Mouse (Mus musculus) lung, embryonic 15.5 days (tissue): ENCODE data around the gene Phc2. TPM values are rescaled to one million over a fixed set of nuclear protein-coding genes. Genes with fewer than 3 reads are reported as not detected.
A peak's percentile ranks its signal among the peaks of the same experiment; 100 is the strongest.

Source experiments
- ATAC-seq: fragments of 200-750 bp; cut with Nextera tagmentation; 2 replicates; pipeline ENCODE4 v1.8.0; 2017; ENCODE audit warnings: moderate number of reproducible peaks, borderline replicate concordance; ENCODE audit not compliant: low FRiP score, low TSS enrichment; ENCODE audit errors: extremely low read depth
- H3K27ac ChIP-seq: fragments of 300-500 bp; sonication (generic); 2 replicates; pipeline ENCODE4 v1.5.1; 2015; ENCODE audit warnings: moderate library complexity, mild to moderate bottlenecking, inconsistent platforms
- H3K27me3 ChIP-seq: fragments of 300-500 bp; sonication (generic); 2 replicates; pipeline ENCODE4 v1.6.1; 2015; ENCODE audit warnings: inconsistent platforms
- H3K36me3 ChIP-seq: fragments of 300-500 bp; sonication (generic); 2 replicates; pipeline ENCODE4 v1.6.1; 2015; ENCODE audit warnings: inconsistent platforms
- H3K4me1 ChIP-seq: fragments of 300-500 bp; sonication (generic); 2 replicates; pipeline ENCODE4 v1.6.1; 2015; ENCODE audit warnings: inconsistent platforms
- H3K4me2 ChIP-seq: fragments of 300-500 bp; sonication (generic); 2 replicates; pipeline ENCODE4 v1.6.1; 2015; ENCODE audit warnings: inconsistent platforms, mild to moderate bottlenecking, moderate library complexity
- H3K4me3 ChIP-seq: fragments of 300-500 bp; sonication (generic); 2 replicates; pipeline ENCODE4 v1.5.1; 2015; ENCODE audit warnings: mild to moderate bottlenecking, inconsistent platforms
- H3K9ac ChIP-seq: fragments of 300-500 bp; sonication (generic); 2 replicates; pipeline ENCODE4 v1.6.1; 2015; ENCODE audit warnings: inconsistent platforms
- H3K9me3 ChIP-seq: fragments of 300-500 bp; sonication (generic); 2 replicates; pipeline ENCODE4 v1.6.1; 2016; ENCODE audit warnings: inconsistent platforms
- WGBS: fragments of 180-500 bp; shearing (Covaris S2); methylation state at CpG from one replicate; pipeline ENCODE4 v1.1.7; 2015; 5-methylcytosine and 5-hydroxymethylcytosine counted together
- polyA plus RNA-seq: library from polyadenylated mRNA; unstranded; fragments of >200 nt; fragmentation: Nextera tagmentation; extraction: Ambion mirVana; gene quantifications from 2 replicates; pipeline ENCODE4 v1.2.1, GENCODE M21; 2015

Phc2 gene
- polyA plus RNA-seq, 1 experiment from 2014 or later = 83.5 TPM

DNA sequence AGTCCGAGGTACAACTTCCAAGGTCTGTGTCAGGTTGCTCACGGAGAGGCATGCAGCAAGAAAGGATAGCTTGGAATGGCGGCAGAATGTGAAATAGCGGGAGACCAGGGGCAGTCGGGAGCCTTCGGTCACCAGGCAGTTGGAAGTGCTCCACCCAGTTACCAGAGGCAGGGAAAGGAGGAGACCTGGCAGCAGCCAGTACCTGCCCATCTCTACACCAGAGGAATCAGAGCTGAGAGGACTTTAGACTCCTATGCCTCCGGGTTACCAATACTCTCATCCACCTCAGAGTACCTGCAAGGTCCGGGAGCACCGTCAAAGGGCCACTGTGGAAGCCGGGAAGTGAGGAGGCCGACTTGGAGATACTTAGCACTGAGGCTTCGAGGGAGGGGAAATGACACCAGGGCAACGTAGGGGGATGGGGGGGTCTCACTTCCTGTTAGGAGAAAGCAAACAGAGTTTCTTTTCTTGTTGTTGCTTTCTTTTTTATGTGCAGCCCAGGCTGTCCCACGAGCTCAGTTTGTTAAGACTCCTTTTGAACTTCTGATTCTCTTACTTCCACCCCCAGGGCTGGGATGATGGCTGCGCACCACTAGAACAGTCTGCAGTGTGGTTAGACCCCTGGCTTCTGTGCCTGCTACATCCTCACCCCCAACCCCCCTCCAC, 36.1 kb upstream of the Phc2 start, which contains the start of gene Tlr12:
Gene Tlr12 (minus strand): TSS at position 374 of the 666 bp plus-strand sequence.
- 39% methylated on average over 15 of the region's 15 CpGs for WGBS
- ATAC-seq = peak; percentile 12; the same call in 1 of the 2 replicates
- no peak within 1 kb of the TSS for H3K4me3 ChIP-seq

DNA sequence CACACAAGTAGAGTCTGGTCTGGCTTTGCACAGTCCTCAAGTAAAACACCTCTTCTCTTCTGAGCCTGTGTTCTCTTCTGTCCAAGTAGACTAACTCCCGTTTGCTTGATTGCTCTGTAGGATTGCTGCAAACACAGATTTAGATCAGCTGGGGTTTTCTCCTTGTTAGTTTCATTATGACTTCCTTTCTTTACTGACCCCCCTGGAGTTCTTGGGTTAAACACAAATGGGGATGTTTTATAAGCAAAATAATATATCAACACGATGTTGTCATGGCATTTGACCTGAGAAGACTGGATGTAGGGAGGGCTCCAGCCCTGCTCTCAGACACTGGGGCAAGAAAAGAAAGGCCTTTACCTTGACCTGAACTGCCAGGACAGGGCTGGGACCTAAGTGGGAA, 35.5 kb upstream of the Phc2 start:
- Histone ChIP-seq H3K9ac (no peak overlapping the region), H3K4me2 (no peak overlapping the region), H3K27me3 (no peaks in the 10 kb centered on the region), H3K4me1 (peaks cover 25% of the 10 kb centered on the region), H3K4me3 (no peak overlapping the region), H3K27ac (peak overlapping the region; percentile 26; the same call in 1 of the 2 replicates), H3K36me3 (no peaks in the 10 kb centered on the region), H3K9me3 (no peaks in the 10 kb centered on the region)
- ATAC-seq = no peak
- WGBS = 25% methylated on average over 2 of the region's 2 CpGs

More for the DNA sequence above, 36.1 kb upstream of the Phc2 start, which contains the start of gene Tlr12:
- H3K9ac ChIP-seq = 0 out of 2 replicates have a peak within 1 kb of the TSS, but pooled peaks have one; percentile 6
- H3K9me3 ChIP-seq = no peaks in the 10 kb centered on the region
- H3K27me3 ChIP-seq = no peaks in the 10 kb centered on the region
- H3K27ac ChIP-seq = peak within 1 kb of the TSS; percentile 26
- H3K36me3 ChIP-seq = no peaks in the 10 kb centered on the region
- H3K4me2 ChIP-seq = peak within 1 kb of the TSS; percentile 15; the same call in 1 of the 2 replicates
- peaks cover 25% of the 10 kb centered on the region for H3K4me1 ChIP-seq

DNA sequence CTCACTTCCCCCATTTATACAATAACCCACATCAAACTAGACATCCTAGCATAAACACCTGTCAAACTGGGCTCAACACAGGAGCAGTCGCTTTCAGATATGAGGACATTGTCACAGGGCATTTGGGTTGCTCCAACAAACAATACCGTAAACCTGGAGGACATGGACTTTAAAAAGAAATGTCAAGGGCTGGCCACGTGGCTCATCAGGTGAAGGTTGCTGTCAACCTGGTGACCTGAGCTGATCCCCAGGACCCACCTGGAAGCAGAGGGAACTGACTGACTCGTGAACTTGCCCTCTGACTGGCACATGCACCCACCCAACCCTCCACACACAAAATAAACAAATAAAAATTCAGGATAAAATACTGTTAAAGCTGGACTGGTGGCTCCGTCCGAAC, 33.9 kb upstream of the Phc2 start:
- H3K4me3 ChIP-seq = no peak overlapping the region
- H3K4me1 ChIP-seq = peaks cover 25% of the 10 kb centered on the region
- no peak overlapping the region for H3K9ac ChIP-seq
- H3K9me3 ChIP-seq = 0 out of 2 replicates have a peak, but pooled peaks cover 5% of the 10 kb centered on the region
- H3K36me3 ChIP-seq = no peaks in the 10 kb centered on the region
- no peak overlapping the region for H3K27ac ChIP-seq
- no peak overlapping the region for H3K4me2 ChIP-seq
- 70% methylated on average over 6 of the region's 6 CpGs for WGBS
- ATAC-seq = no peak
- H3K27me3 ChIP-seq = no peaks in the 10 kb centered on the region

DNA sequence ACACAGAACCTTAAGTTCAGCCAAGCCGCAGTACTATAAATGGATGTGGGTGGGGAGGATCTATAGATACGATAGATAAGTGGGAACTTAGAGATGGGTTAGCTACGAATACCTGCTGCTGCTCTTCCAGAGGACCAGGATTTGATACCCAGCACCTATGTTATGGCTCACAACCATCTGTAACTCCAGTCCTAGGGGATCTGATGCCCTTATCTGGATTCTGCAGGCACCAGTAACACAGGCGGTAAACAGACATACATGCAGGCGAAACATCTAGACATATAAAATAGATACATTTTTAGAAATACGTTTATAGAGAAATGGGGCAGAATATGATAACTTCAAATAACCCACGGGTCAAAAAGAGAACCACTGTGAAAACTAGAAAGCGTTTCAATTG, 33.4 kb upstream of the Phc2 start:
- Histone ChIP-seq H3K9ac (no peak overlapping the region), H3K27ac (no peak overlapping the region), H3K36me3 (no peaks in the 10 kb centered on the region), H3K9me3 (0 out of 2 replicates have a peak, but pooled peaks cover 5% of the 10 kb centered on the region), H3K27me3 (no peaks in the 10 kb centered on the region), H3K4me2 (no peak overlapping the region), H3K4me3 (no peak overlapping the region), H3K4me1 (peaks cover 25% of the 10 kb centered on the region)
- no peak for ATAC-seq
- 82% methylated on average over 8 of the region's 8 CpGs for WGBS

DNA sequence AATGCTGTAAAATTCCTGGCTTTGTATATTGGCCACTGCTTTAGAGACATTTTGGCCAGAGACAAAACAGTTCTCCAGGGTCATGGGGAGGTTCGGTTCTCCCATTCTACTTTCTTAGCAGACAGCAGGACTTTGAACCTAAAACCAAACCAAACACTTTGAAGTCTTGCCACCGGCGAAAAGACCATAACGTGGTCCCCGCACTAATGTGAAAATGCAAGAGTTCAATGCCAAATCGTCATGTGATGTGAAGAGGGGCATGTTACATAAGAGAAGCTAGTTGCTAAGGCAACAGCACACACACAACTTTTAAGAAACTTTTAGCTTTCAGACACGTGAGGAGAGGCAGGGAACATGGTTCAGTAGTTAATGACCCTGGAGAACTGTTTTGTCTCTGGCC, 19.1 kb upstream of the Phc2 start:
- H3K9me3 ChIP-seq = no peaks in the 10 kb centered on the region
- WGBS = 33% methylated on average over 7 of the region's 7 CpGs
- peaks cover 46% of the 10 kb centered on the region for H3K4me1 ChIP-seq
- ATAC-seq = no peak; the same call in 1 of the 2 replicates
- H3K4me3 ChIP-seq = no peak overlapping the region
- H3K4me2 ChIP-seq = no peak overlapping the region
- H3K27ac ChIP-seq = peak overlapping the region; percentile 72
- no peak overlapping the region for H3K9ac ChIP-seq
- no peaks in the 10 kb centered on the region for H3K27me3 ChIP-seq
- H3K36me3 ChIP-seq = no peaks in the 10 kb centered on the region

DNA sequence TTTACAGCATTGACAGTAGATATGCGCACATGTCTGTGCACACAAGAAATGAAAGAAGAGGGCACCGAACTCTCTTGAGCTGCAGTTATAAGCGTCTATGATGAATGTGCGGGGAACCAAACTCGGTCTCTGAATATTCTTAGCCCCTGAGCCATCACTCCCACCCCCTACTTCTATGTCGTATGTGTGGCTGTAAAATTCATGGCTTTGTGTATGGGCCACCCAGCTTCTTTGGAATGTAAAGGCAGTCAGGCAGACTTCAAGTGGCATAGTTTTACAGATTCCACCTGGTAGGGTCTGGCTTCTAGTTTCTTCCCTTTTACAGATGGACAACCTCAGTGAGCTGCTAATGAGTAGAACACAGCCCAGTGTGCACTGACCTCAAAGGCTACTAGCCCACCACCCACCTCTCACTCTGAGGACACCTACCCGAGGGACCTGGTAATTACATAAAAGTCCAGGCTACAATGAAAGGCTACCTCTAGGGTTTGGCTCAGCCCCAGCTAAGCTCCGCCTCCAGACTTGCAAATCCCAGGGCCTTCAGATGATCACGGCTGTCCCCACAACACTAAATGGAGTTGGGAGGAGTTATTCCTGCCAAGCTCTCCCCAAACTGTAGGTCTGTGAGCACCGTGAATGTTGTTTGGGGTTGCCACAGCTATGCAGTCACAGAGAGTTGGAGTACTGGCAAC, 18.5 kb upstream of the Phc2 start:
- H3K4me3 ChIP-seq = no peak overlapping the region
- H3K27ac ChIP-seq = peak overlapping the region; percentile 72
- H3K4me1 ChIP-seq = peaks cover 46% of the 10 kb centered on the region
- H3K9ac ChIP-seq = no peak overlapping the region
- H3K36me3 ChIP-seq = no peaks in the 10 kb centered on the region
- WGBS = 32% methylated on average over 10 of the region's 10 CpGs
- H3K27me3 ChIP-seq = no peaks in the 10 kb centered on the region
- H3K4me2 ChIP-seq = no peak overlapping the region
- H3K9me3 ChIP-seq = no peaks in the 10 kb centered on the region
- ATAC-seq = peak; percentile 50; the same call in 1 of the 2 replicates

DNA sequence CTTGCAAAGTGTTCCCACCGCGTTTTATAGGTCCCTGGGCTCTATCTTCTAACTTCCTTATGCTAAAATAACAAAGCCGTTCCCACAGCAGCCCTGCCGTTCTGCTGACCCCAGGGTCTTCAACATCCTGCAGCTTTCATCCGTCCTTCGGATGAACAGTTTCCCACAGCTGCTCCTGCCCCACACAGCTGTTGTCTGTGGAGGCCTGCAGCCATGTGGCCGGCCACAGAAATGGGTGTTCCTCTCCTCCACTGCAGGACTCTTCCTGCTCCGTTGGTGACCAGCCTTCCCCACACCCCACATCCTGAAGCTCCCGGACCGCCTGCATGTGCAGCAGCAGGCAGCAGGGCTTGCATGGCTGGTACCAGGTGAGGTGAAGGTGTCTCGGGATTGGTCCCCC, 17.3 kb upstream of the Phc2 start:
- ATAC-seq = peak; percentile 17; the same call in 1 of the 2 replicates
- H3K9ac ChIP-seq = no peak overlapping the region
- peak overlapping the region; percentile 72 for H3K27ac ChIP-seq
- peak overlapping the region; percentile 19; the same call in 1 of the 2 replicates for H3K4me2 ChIP-seq
- no peaks in the 10 kb centered on the region for H3K9me3 ChIP-seq
- 0 out of 2 replicates have a peak overlapping the region, but pooled peaks have one; percentile 3 for H3K4me3 ChIP-seq
- H3K4me1 ChIP-seq = peaks cover 53% of the 10 kb centered on the region
- 37% methylated on average over 11 of the region's 11 CpGs for WGBS
- H3K27me3 ChIP-seq = no peaks in the 10 kb centered on the region
- H3K36me3 ChIP-seq = no peaks in the 10 kb centered on the region

DNA sequence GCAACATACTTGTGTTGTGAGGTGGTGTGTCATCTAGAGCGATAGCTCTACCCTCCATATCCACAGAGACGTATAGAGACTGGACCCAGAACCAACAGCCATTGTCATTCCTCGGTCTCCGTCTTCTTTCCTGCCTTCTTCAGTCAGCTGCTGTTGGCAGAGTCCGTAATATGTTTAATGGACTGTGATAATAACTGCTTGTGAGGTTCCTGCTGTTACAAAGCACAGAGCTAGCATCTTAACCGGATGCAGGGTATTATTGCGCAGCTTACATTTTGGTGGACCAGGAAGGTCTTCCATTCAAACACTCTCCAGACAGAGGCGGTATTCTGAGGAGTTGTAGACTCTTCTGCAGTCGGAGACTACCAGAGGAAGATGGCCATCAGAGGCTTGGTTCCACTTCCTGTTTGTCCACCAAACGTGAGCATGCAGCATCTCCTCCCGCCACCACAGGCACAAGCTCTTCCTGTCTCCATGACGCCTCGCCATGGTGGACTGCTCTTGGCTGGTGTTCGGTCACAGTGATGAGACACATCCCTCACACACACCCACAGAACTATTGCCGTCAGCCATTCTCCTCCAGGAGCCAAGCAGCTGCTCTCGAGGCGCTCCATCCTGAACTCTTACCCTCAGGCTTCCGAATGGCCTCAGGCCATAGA, 16.1 kb upstream of the Phc2 start:
- Histone ChIP-seq H3K27ac (peak overlapping the region; percentile 72), H3K4me2 (no peak overlapping the region), H3K27me3 (no peaks in the 10 kb centered on the region), H3K4me3 (no peak overlapping the region), H3K4me1 (peaks cover 64% of the 10 kb centered on the region), H3K36me3 (no peaks in the 10 kb centered on the region), H3K9me3 (no peaks in the 10 kb centered on the region), H3K9ac (no peak overlapping the region)
- WGBS = 61% methylated on average over 18 of the region's 18 CpGs
- ATAC-seq = peak; percentile 24; the same call in 1 of the 2 replicates

DNA sequence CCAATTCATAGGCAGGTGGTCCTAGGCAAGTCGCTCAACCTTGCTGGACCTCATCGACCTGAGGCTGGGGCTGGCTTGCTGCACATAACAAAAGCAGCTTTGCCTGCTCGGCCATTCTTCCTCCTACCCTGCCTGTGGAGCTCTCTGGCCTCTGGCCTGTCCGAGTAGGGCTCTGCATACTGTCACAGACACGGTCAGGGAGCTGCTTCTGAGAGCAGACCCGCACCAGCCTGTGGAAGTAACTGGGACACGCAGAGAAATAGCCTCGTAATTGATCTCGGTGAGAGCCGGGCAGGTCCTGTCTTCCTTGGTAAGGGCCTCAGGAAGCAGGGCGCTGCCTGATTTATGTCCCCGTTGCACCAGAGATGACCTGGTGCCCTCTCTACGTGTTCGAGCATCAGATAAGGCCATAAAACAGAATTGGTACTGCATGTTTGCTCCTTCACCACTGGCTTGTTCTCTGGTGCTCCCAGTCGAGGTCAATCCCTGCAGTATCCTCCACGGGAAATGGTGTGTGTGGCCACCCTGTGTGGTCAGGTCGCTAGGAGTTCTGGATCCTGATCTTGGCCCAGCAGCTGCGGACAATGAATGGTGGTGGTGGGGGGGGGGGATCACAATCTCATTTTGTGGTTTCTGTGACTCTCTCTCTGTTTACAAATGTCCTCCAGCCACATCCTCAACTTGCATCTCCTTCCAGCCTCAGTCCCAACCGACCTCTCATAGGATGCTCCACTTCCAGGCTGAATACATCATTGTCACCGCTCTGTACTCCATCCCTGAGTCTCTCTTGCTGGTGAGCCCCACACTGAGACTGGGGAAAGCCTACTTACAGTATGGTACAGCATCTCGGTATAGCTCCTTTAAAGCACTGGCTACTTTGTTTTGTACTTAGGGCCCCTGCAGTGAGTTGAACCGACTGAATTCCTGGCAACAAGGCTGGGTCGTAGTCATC, 12.5 kb upstream of the Phc2 start:
- H3K4me3 ChIP-seq = no peak overlapping the region
- WGBS = 32% methylated on average over 23 of the region's 23 CpGs
- H3K27me3 ChIP-seq = no peaks in the 10 kb centered on the region
- H3K9ac ChIP-seq = no peak overlapping the region
- peaks cover 64% of the 10 kb centered on the region for H3K4me1 ChIP-seq
- no peak overlapping the region for H3K4me2 ChIP-seq
- peak; percentile 28; the same call in 1 of the 2 replicates for ATAC-seq
- H3K36me3 ChIP-seq = no peaks in the 10 kb centered on the region
- no peaks in the 10 kb centered on the region for H3K9me3 ChIP-seq
- 0 out of 2 replicates have a peak overlapping the region, but pooled peaks have one; percentile 25 for H3K27ac ChIP-seq

DNA sequence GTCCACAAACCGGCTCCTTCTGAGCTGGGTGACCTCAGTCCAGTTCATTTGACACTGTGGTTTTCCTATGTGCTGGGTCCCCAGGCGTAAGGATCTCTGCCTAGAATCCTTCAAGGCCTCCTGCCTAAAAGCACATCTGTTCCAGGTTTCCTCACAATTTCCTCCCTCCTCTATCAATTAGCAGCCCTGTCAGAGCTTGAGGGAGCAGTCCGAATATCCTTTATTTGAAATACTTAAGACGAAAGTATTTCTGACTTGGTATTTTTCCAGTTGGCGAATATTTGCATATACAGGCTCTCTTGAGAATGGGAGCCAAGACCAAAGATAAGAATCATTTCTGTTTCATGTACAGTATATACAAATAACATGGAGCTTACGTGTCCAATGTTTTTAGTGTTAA, 8.6 kb upstream of the Phc2 start:
- Histone ChIP-seq H3K27ac (peak overlapping the region; percentile 58), H3K9me3 (no peaks in the 10 kb centered on the region), H3K36me3 (no peaks in the 10 kb centered on the region), H3K4me1 (peaks cover 68% of the 10 kb centered on the region), H3K4me3 (no peak overlapping the region), H3K27me3 (no peaks in the 10 kb centered on the region), H3K4me2 (no peak overlapping the region), H3K9ac (no peak overlapping the region)
- no peak for ATAC-seq
- WGBS = 29% methylated on average over 6 of the region's 6 CpGs

DNA sequence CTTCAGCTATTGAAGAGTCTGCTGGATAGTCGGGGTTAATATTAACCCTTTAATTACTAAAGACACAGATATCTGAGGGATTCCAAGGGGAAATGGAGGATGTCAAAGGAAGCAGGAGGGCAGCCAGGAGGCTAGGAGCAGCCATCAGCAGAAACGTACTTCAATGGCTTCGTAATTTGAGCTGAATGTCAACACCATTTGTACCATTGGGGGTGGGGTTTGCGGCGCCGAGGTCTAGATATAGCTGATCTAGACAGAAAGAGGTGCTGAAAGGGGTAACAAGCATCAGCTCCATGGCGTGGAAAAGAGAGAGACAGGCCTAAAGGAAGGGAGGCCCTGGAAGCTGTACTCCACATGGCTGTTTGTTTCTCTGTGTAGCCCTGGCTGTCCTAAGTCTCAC, 7.7 kb upstream of the Phc2 start:
- peaks cover 73% of the 10 kb centered on the region for H3K4me1 ChIP-seq
- no peaks in the 10 kb centered on the region for H3K27me3 ChIP-seq
- WGBS = 19% methylated on average over 7 of the region's 7 CpGs
- no peak overlapping the region for H3K4me2 ChIP-seq
- H3K9me3 ChIP-seq = no peaks in the 10 kb centered on the region
- no peak overlapping the region for H3K4me3 ChIP-seq
- H3K27ac ChIP-seq = peak overlapping the region; percentile 49
- H3K36me3 ChIP-seq = no peaks in the 10 kb centered on the region
- no peak overlapping the region for H3K9ac ChIP-seq
- no peak for ATAC-seq
